Mouse (Mus musculus): ENCODE data around the gene Paox. TPM values are rescaled to one million over a fixed set of nuclear protein-coding genes. Genes with fewer than 3 reads are reported as not detected.

Paox gene
- polyA plus RNA-seq, 1 experiment = 8.7 TPM

- no peak for TF ChIP-seq CTCF (IDR thresholded peaks at IDR 0.05; ENCODE audit: extremely low read depth, insufficient read depth, insufficient read length, insufficient replicate concordance)
- TF ChIP-seq POLR2A (IDR thresholded peaks at IDR 0.05; ENCODE audit: low read depth, low read length) = no peak
- no peak for DNase-seq (ENCODE audit: low read depth in 1 of 2, low spot score in 2 of 2)
- Histone ChIP-seq H3K4me3 (ENCODE audit: extremely low read depth, insufficient read depth, insufficient read length) (no peak overlapping the region), H3K36me3 (ENCODE audit: control insufficient read depth, insufficient read depth, low read length) (no peaks in the 10 kb centered on the region), H3K27ac (ENCODE audit: insufficient read depth, low read length) (no peak overlapping the region), H3K4me1 (ENCODE audit: control insufficient read depth, insufficient read depth, insufficient read length) (no peaks in the 10 kb centered on the region), H3K27me3 (ENCODE audit: control insufficient read depth, insufficient read depth, low read length) (peaks cover 5% of the 10 kb centered on the region; the same call in 1 of the 2 replicates)
- 27% methylated on average over 20 of the region's 20 CpGs for WGBS
These were observed 34.0 kb upstream of the Paox start for GRCm38 (mm10) chr7:140081408-140082241.

DNA sequence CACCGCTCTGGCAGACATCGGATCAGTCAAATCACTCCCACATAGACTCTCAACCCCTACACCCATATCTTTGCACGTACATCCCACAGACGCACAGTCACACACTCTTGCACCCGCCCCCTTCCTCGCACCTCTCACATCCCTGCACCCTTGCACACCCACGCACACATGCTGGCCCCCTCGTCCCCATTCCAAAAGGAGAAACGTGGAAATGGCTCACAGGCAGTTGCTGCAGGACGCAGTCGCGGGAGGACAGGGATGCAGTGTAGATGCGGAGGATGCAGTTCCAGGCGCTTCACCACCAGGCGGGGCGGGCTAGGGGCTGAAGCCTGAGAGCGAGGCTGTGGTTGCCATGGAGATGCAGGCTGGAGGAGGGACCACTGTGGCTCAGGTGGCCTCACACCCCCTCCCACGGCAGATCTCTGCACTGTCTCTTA, 33.3 kb upstream of the Paox start, which contains the start of gene Caly:
Gene Caly, minus strand, starts transcription at position 307 of the 437 bp plus-strand sequence.
- no peak for TF ChIP-seq POLR2A (IDR thresholded peaks at IDR 0.05; ENCODE audit: low read depth, low read length)
- no peak for TF ChIP-seq CTCF (IDR thresholded peaks at IDR 0.05; ENCODE audit: extremely low read depth, insufficient read depth, insufficient read length, insufficient replicate concordance)
- Histone ChIP-seq H3K27ac (ENCODE audit: insufficient read depth, low read length) (no peak within 1 kb of the TSS), H3K27me3 (ENCODE audit: control insufficient read depth, insufficient read depth, low read length) (peaks cover 5% of the 10 kb centered on the region; the same call in 1 of the 2 replicates), H3K4me1 (ENCODE audit: control insufficient read depth, insufficient read depth, insufficient read length) (no peaks in the 10 kb centered on the region), H3K4me3 (ENCODE audit: extremely low read depth, insufficient read depth, insufficient read length) (no peak within 1 kb of the TSS), H3K36me3 (ENCODE audit: control insufficient read depth, insufficient read depth, low read length) (no peaks in the 10 kb centered on the region)
- 10% methylated on average over 18 of the region's 18 CpGs for WGBS
- DNase-seq (ENCODE audit: low read depth in 1 of 2, low spot score in 2 of 2) = no peak

DNA sequence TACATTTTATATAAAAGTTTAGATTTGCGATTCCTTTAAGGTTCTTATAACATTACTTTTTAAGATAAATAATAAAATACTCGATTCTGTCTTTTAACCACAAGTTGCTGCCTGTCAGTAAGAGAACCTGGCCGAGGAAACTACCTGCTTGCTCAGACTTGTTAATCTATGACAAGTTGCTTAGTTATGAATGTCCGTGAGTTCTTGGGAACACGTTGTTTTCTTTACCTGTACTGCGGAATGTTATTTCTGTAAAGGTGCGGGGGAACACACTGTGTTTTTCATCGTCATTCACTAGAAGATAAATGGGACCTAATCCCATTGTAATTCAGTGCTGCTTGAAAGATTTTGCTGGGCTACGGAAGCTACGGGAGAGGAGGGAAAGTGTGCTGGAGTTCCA, 25.0 kb upstream of the Paox start:
- TF ChIP-seq POLR2A (IDR thresholded peaks at IDR 0.05; ENCODE audit: low read depth, low read length) (no peak), CTCF (IDR thresholded peaks at IDR 0.05; ENCODE audit: extremely low read depth, insufficient read depth, insufficient read length, insufficient replicate concordance) (no peak)
- H3K4me3 ChIP-seq (ENCODE audit: extremely low read depth, insufficient read depth, insufficient read length) = no peak overlapping the region
- no peak overlapping the region for H3K27ac ChIP-seq (ENCODE audit: insufficient read depth, low read length)
- H3K27me3 ChIP-seq (ENCODE audit: control insufficient read depth, insufficient read depth, low read length) = no peaks in the 10 kb centered on the region
- no peak for DNase-seq (ENCODE audit: low read depth in 1 of 2, low spot score in 2 of 2)
- H3K36me3 ChIP-seq (ENCODE audit: control insufficient read depth, insufficient read depth, low read length) = no peaks in the 10 kb centered on the region
- no peaks in the 10 kb centered on the region for H3K4me1 ChIP-seq (ENCODE audit: control insufficient read depth, insufficient read depth, insufficient read length)
- WGBS = 88% methylated on average over 10 of the region's 10 CpGs

DNA sequence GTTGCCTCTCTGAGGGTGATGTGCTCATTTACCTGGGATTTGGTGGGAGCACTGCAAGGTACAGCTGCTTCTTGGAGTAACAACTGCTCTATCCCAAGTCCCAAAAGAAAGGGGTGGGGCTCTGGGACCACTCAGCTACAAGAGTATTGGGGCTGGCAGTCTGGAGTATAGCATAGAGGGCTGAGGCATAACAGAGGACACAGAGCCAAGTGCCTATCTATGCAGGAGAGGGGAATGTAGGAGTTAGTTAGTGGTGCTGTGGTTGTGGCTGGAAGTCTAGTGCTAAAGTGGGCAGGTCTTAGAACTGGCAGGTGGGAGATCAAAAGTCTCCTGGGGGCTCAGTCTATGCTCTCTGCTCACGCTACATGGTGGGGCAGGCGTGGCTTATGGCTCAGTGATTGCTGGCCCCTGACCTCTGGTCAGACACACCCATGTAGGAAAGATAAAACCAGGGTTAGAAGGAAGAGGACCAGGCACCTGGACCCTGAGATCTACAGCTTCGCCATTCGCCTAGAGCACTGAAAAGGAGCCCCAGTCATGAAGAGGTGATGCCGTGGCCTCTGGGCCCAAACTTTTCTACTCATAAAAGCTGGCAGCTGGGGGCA, 22.6 kb upstream of the Paox start, which contains the start of gene Prap1:
Gene Prap1, plus strand, starts transcription at position 472 of the 605 bp plus-strand sequence.
- H3K27me3 ChIP-seq (ENCODE audit: control insufficient read depth, insufficient read depth, low read length) = no peaks in the 10 kb centered on the region
- 80% methylated on average over 5 of the region's 5 CpGs for WGBS
- no peak within 1 kb of the TSS for H3K27ac ChIP-seq (ENCODE audit: insufficient read depth, low read length)
- H3K4me1 ChIP-seq (ENCODE audit: control insufficient read depth, insufficient read depth, insufficient read length) = no peaks in the 10 kb centered on the region
- H3K36me3 ChIP-seq (ENCODE audit: control insufficient read depth, insufficient read depth, low read length) = no peaks in the 10 kb centered on the region
- H3K4me3 ChIP-seq (ENCODE audit: extremely low read depth, insufficient read depth, insufficient read length) = no peak within 1 kb of the TSS
- no peak for DNase-seq (ENCODE audit: low read depth in 1 of 2, low spot score in 2 of 2)
- TF ChIP-seq CTCF (IDR thresholded peaks at IDR 0.05; ENCODE audit: extremely low read depth, insufficient read depth, insufficient read length, insufficient replicate concordance) (no peak), POLR2A (IDR thresholded peaks at IDR 0.05; ENCODE audit: low read depth, low read length) (no peak)

- Histone ChIP-seq H3K27me3 (ENCODE audit: control insufficient read depth, insufficient read depth, low read length) (no peaks in the 10 kb centered on the region), H3K27ac (ENCODE audit: insufficient read depth, low read length) (no peak overlapping the region), H3K4me3 (ENCODE audit: extremely low read depth, insufficient read depth, insufficient read length) (no peak overlapping the region), H3K36me3 (ENCODE audit: control insufficient read depth, insufficient read depth, low read length) (no peaks in the 10 kb centered on the region), H3K4me1 (ENCODE audit: control insufficient read depth, insufficient read depth, insufficient read length) (no peaks in the 10 kb centered on the region)
- DNase-seq (ENCODE audit: low read depth in 1 of 2, low spot score in 2 of 2) = no peak
- 57% methylated on average over 5 of the region's 5 CpGs for WGBS
- no peak for TF ChIP-seq POLR2A (IDR thresholded peaks at IDR 0.05; ENCODE audit: low read depth, low read length)
- no peak for TF ChIP-seq CTCF (IDR thresholded peaks at IDR 0.05; ENCODE audit: extremely low read depth, insufficient read depth, insufficient read length, insufficient replicate concordance)
These were observed 20.6 kb upstream of the Paox start for GRCm38 (mm10) chr7:140094954-140095353.

- no peak for TF ChIP-seq POLR2A (IDR thresholded peaks at IDR 0.05; ENCODE audit: low read depth, low read length)
- no peak for TF ChIP-seq CTCF (IDR thresholded peaks at IDR 0.05; ENCODE audit: extremely low read depth, insufficient read depth, insufficient read length, insufficient replicate concordance)
- H3K4me3 ChIP-seq (ENCODE audit: extremely low read depth, insufficient read depth, insufficient read length) = no peak overlapping the region
- no peaks in the 10 kb centered on the region for H3K27me3 ChIP-seq (ENCODE audit: control insufficient read depth, insufficient read depth, low read length)
- 52% methylated on average over 1 of the region's 1 CpGs for WGBS
- no peaks in the 10 kb centered on the region for H3K4me1 ChIP-seq (ENCODE audit: control insufficient read depth, insufficient read depth, insufficient read length)
- H3K27ac ChIP-seq (ENCODE audit: insufficient read depth, low read length) = no peak overlapping the region
- no peaks in the 10 kb centered on the region for H3K36me3 ChIP-seq (ENCODE audit: control insufficient read depth, insufficient read depth, low read length)
- no peak for DNase-seq (ENCODE audit: low read depth in 1 of 2, low spot score in 2 of 2)
These were observed 20.0 kb upstream of the Paox start for GRCm38 (mm10) chr7:140095556-140095955.
